Mouse (Mus musculus): Measurements from ENCODE around the gene Trim26. TPM values are rescaled to one million over a fixed set of nuclear protein-coding genes. Genes with fewer than 3 reads are reported as not detected.
"Not testable (repeated sequence)": the region's sequence is repeated elsewhere in the genome, so short reads cannot be mapped to it uniquely, and the experiment has no call there.

The Trim26 gene
- polyA plus RNA-seq, 1 experiment from 2014 or later: 46.6 TPM

DNA sequence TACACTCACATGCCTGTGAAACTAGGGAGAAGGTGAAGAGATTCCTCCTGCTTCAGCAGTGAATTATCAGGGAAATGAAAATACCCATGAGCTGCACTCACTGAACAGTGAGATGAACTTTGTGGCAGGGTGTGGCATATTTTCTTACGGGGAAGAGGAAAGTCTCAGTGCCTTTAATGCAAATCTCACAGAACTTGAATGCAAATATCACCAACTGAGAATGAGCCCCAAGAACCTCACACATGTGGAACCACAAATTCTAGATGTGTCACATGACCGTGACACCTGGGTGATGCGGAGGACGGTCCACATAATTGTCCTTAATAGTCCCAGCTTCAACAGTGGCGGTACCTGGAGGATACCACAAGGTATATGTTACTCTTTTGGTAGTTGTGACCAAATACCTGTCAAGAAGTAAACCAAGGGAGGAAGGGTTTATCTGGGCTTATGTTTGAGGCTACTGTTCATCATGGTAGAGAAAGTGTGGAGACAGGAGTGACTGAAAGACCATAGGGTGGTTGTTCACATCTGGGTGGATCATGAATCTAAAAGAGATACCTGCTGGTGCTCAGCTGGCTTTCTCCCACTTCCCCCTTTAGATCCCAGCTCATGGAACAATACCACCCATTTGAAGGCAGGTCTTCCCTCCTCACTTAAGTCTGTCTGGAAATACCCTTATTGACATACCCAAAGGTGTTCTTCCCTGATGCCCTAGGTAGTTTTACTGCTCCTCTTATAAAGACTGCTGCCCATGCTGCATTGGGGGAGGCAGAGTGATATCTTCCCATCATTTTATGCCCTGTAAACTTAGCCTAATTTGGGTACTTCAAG, 53.4 kb downstream of the Trim26 start, which contains the start of gene Trim40:
Gene Trim40 (minus strand): TSS at position 51 of the 831 bp plus-strand sequence.
- peaks cover 4% of the 10 kb centered on the region; the same call in 1 of the 2 replicates for H3K27me3 ChIP-seq
- no peaks in the 10 kb centered on the region for H3K36me3 ChIP-seq
- H3K27ac ChIP-seq: no peak within 1 kb of the TSS
- 89% methylated on average over 5 of the region's 5 CpGs for WGBS
- ATAC-seq: no peak
- H3K4me2 ChIP-seq (replicated peaks): no peak within 1 kb of the TSS
- H3K9ac ChIP-seq (replicated peaks): no peak within 1 kb of the TSS
- H3K4me1 ChIP-seq (replicated peaks): no peaks in the 10 kb centered on the region
- H3K4me3 ChIP-seq (replicated peaks): no peak within 1 kb of the TSS
- H3K9me3 ChIP-seq: no peaks in the 10 kb centered on the region

GRCm38 (mm10) chr17:36891496-36891895, 54.6 kb downstream of the Trim26 start:
- H3K9ac ChIP-seq (replicated peaks); H3K9me3 ChIP-seq; H3K4me3 ChIP-seq (replicated peaks); H3K4me1 ChIP-seq (replicated peaks); H3K4me2 ChIP-seq (replicated peaks); H3K27ac ChIP-seq; ATAC-seq; H3K36me3 ChIP-seq; H3K27me3 ChIP-seq: not testable (repeated sequence)
- WGBS: 92% methylated on average over 1 of the region's 1 CpGs

- WGBS: 15% methylated on average over 2 of the region's 2 CpGs
- Histone ChIP-seq H3K4me3 (replicated peaks) (no peak overlapping the region), H3K27me3 (peaks cover 4% of the 10 kb centered on the region; the same call in 1 of the 2 replicates), H3K4me1 (replicated peaks) (no peaks in the 10 kb centered on the region), H3K36me3 (no peaks in the 10 kb centered on the region), H3K27ac (no peak overlapping the region), H3K4me2 (replicated peaks) (no peak overlapping the region), H3K9ac (replicated peaks) (no peak overlapping the region), H3K9me3 (no peaks in the 10 kb centered on the region)
- ATAC-seq: peak; percentile 60; the same call in 1 of the 2 replicates
These were observed 55.4 kb downstream of the Trim26 start for GRCm38 (mm10) chr17:36892362-36892761.

DNA sequence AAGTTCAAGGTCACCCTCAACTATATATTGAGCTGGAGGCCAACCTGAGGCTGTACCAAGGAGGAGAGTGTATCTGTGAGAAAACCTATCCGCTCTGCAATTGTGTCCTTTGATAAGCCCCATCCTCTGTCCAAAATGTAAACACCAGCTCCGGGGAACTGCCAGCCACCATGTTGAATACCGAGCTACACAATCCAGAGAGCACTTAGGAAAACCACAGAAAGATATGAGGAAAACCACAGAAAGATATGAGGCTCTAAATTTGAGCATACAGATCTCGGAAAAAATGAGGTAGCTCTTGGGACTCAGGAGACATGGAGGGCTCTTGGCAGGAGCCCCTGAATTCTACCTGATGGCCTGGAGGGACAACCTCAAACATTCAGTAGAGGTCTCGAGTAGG, 56.5 kb downstream of the Trim26 start:
- Histone ChIP-seq H3K4me3 (replicated peaks) (no peak overlapping the region), H3K4me1 (replicated peaks) (no peaks in the 10 kb centered on the region), H3K9me3 (no peaks in the 10 kb centered on the region), H3K36me3 (no peaks in the 10 kb centered on the region), H3K9ac (replicated peaks) (no peak overlapping the region), H3K27me3 (peaks cover 4% of the 10 kb centered on the region; the same call in 1 of the 2 replicates), H3K27ac (no peak overlapping the region), H3K4me2 (replicated peaks) (no peak overlapping the region)
- 82% methylated on average over 5 of the region's 5 CpGs for WGBS
- no peak for ATAC-seq

DNA sequence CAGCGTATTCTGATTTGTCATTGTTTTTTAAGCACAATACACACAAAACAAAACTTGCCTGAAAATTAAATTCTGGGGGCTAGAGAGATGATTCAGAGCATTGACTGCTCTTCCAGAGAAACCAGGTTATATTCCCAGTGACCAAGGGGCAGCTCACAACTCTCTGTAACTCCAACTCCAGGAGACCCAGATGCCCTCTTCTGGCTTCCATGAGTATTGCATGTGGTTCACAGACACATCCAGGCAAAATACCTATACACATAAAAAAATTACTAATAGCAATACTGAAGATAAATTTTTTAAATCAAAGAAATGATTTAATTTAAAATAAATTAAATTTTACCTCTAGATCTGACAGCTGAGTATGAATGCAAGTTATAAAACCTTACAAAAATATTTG, 59.6 kb downstream of the Trim26 start:
- ATAC-seq: no peak
- no peak overlapping the region for H3K4me2 ChIP-seq (replicated peaks)
- H3K9ac ChIP-seq (replicated peaks): no peak overlapping the region
- no peak overlapping the region for H3K4me3 ChIP-seq (replicated peaks)
- H3K9me3 ChIP-seq: no peaks in the 10 kb centered on the region
- no peaks in the 10 kb centered on the region for H3K36me3 ChIP-seq
- peaks cover 2% of the 10 kb centered on the region; the same call in 1 of the 2 replicates for H3K27me3 ChIP-seq
- 91% methylated on average over 1 of the region's 1 CpGs for WGBS
- H3K27ac ChIP-seq: no peak overlapping the region
- H3K4me1 ChIP-seq (replicated peaks): no peaks in the 10 kb centered on the region

DNA sequence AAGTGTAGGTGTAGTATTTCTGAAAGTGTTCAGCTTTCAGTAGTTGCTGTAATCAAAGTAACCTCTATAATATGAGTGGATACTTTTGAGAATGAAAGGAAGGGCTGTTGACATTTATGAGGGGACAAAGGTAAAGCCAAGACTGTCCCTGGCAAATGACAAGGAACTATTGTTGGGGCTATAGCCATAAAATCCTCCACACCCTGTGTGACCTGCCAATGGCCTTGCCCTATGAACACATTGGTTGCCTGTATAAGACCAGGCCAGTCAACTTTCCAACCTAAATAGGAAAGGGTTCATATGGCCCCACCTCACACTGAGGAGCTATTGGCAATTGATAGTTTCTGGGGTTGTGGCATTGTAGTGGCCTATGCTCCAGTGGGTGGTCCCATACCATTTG, 60.1 kb downstream of the Trim26 start:
- H3K4me2 ChIP-seq (replicated peaks): no peak overlapping the region
- H3K4me3 ChIP-seq (replicated peaks): no peak overlapping the region
- H3K4me1 ChIP-seq (replicated peaks): no peaks in the 10 kb centered on the region
- no peak overlapping the region for H3K9ac ChIP-seq (replicated peaks)
- H3K27me3 ChIP-seq: no peaks in the 10 kb centered on the region
- no peak for ATAC-seq
- H3K9me3 ChIP-seq: no peaks in the 10 kb centered on the region
- no peak overlapping the region for H3K27ac ChIP-seq
- H3K36me3 ChIP-seq: no peaks in the 10 kb centered on the region

GRCm38 (mm10) chr17:36897552-36898205, 60.7 kb downstream of the Trim26 start, which contains the start of gene Trim31:
Gene Trim31 (plus strand): TSS chr17:36898118.
- WGBS: 71% methylated on average over 6 of the region's 6 CpGs

DNA sequence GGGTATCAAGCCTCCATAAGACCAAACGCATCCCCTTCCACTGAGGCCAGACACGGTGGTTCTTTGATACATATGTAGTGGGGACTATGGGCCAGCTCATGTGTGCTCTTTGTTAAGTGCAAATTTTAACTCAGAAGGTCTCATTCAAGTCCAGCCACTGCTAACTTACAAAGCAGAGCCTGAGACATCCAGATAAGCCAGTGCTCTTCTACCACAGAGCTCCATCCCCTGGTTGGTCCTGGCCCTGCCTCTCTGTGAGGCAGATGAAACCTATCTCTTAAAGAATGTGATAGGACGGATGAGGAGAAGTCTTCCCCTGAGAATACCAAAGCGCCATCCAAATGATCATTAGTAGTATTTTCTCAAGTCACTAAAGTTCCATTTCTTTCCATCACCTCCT, 62.4 kb downstream of the Trim26 start:
- no peak overlapping the region for H3K27ac ChIP-seq
- H3K36me3 ChIP-seq: no peaks in the 10 kb centered on the region
- no peaks in the 10 kb centered on the region for H3K4me1 ChIP-seq (replicated peaks)
- H3K27me3 ChIP-seq: no peaks in the 10 kb centered on the region
- H3K9me3 ChIP-seq: no peaks in the 10 kb centered on the region
- no peak overlapping the region for H3K9ac ChIP-seq (replicated peaks)
- no peak overlapping the region for H3K4me2 ChIP-seq (replicated peaks)
- no peak for ATAC-seq
- H3K4me3 ChIP-seq (replicated peaks): no peak overlapping the region
- 86% methylated on average over 4 of the region's 4 CpGs for WGBS

More at GRCm38 (mm10) chr17:36897552-36898205, 60.7 kb downstream of the Trim26 start, which contains the start of gene Trim31:
- Histone ChIP-seq H3K4me2 (replicated peaks) (no peak within 1 kb of the TSS), H3K27me3 (no peaks in the 10 kb centered on the region), H3K36me3 (no peaks in the 10 kb centered on the region), H3K9ac (replicated peaks) (no peak within 1 kb of the TSS), H3K27ac (no peak within 1 kb of the TSS), H3K4me3 (replicated peaks) (no peak within 1 kb of the TSS), H3K4me1 (replicated peaks) (no peaks in the 10 kb centered on the region), H3K9me3 (no peaks in the 10 kb centered on the region)
- ATAC-seq: no peak

DNA sequence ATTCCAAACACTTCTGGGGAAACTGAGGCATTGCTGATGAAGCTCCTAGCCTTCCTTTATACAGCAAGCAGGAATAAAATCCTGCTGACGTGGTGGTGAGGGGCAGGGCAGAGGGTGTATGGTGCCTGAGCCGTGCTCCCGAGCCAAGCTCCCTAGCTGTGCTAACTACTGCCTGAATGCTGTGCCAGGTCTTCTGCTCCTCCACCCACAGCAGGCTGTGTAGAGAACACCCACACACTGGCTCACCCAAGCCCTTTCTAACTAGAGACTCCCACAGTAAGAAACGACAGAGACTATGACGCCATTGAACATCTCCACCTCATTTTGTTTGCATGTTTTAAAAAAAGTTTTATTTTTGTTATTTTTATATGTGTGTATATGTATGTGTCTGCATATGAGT, 63.1 kb downstream of the Trim26 start:
- Histone ChIP-seq H3K36me3 (no peaks in the 10 kb centered on the region), H3K9ac (replicated peaks) (no peak overlapping the region), H3K4me1 (replicated peaks) (no peaks in the 10 kb centered on the region), H3K4me3 (replicated peaks) (no peak overlapping the region), H3K27me3 (no peaks in the 10 kb centered on the region), H3K27ac (no peak overlapping the region), H3K9me3 (no peaks in the 10 kb centered on the region), H3K4me2 (replicated peaks) (no peak overlapping the region)
- no peak for ATAC-seq
- WGBS: 92% methylated on average over 5 of the region's 5 CpGs

DNA sequence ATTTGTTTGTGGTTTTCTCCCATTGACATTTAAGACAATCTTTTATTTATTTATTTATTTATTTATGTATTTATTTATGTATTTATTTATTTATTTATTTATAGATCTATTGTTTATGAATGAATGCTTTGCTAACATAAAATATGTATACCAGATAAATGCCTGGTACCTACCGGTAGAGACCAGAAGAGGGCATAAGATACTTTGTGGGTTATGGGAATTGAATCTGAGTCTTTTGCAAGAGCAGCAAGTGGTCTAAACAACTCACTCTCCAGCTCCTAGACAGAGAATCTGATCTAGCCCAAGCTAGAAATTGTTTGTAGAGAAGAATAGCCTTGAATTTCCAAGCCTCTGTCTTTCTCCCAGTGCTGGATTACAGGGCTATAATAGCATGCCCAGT, 63.8 kb downstream of the Trim26 start:
- no peaks in the 10 kb centered on the region for H3K9me3 ChIP-seq
- no peak for ATAC-seq
- H3K4me2 ChIP-seq (replicated peaks): no peak overlapping the region
- no peak overlapping the region for H3K9ac ChIP-seq (replicated peaks)
- no peak overlapping the region for H3K4me3 ChIP-seq (replicated peaks)
- no peaks in the 10 kb centered on the region for H3K36me3 ChIP-seq
- no peak overlapping the region for H3K27ac ChIP-seq
- 41% methylated on average over 1 of the region's 1 CpGs for WGBS
- H3K27me3 ChIP-seq: no peaks in the 10 kb centered on the region
- H3K4me1 ChIP-seq (replicated peaks): no peaks in the 10 kb centered on the region

DNA sequence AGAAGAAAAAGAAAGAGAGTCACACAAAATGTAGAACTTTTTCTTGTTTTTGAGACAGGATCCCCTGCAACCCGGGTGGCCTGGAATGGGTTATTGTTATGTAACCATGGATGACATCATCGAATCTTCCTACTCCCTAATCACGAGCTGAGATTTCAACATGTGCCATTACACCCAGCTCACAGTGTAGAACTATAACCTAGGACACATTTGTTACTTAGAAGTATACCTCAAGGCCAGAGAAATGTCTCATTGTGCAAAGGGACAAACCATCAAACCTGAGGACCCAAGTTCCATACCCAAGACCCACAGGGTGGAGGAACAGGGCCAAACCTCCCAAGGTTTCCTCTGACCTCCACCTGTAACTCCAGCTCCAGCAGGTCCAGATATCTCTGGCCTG, 66.7 kb downstream of the Trim26 start:
- ATAC-seq: no peak
- 78% methylated on average over 3 of the region's 3 CpGs for WGBS
- Histone ChIP-seq H3K9ac (replicated peaks) (no peak overlapping the region), H3K4me1 (replicated peaks) (no peaks in the 10 kb centered on the region), H3K27ac (no peak overlapping the region), H3K27me3 (no peaks in the 10 kb centered on the region), H3K36me3 (no peaks in the 10 kb centered on the region), H3K9me3 (no peaks in the 10 kb centered on the region), H3K4me2 (replicated peaks) (no peak overlapping the region), H3K4me3 (replicated peaks) (no peak overlapping the region)

DNA sequence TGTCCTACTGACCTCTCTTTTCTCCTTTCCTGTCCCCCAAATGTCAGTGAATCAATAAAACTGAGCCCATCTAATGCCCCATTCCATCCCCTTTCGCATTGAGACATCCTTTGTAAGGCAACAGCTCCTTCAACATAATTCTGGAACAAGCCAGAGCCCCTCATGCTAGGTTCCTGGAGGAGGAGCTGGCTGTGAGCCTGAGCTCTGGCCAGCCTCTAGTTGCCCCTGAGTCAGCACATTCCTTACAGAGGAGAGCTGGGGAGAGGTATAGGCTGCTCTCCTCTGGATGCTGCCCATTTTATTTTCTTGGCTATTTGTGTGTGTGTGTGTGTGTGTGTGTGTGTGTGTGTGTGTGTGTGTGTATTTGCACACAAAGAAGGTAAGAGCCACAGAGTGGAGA, 71.3 kb downstream of the Trim26 start:
- Histone ChIP-seq H3K27me3 (no peaks in the 10 kb centered on the region), H3K9me3 (no peaks in the 10 kb centered on the region), H3K36me3 (no peaks in the 10 kb centered on the region), H3K4me1 (replicated peaks) (no peaks in the 10 kb centered on the region), H3K27ac (no peak overlapping the region), H3K4me3 (replicated peaks) (no peak overlapping the region), H3K9ac (replicated peaks) (no peak overlapping the region), H3K4me2 (replicated peaks) (no peak overlapping the region)
- WGBS: 68% methylated on average over 1 of the region's 1 CpGs
- ATAC-seq: no peak
